Mouse (Mus musculus) right cerebral cortex, postnatal 4 days (tissue): ENCODE measurements around the gene Etnk2.

Source experiments
- DNase-seq: peaks from one replicate; pipeline ENCODE4 v3.0.0-alpha.2; 2022

Etnk2 gene

DNA sequence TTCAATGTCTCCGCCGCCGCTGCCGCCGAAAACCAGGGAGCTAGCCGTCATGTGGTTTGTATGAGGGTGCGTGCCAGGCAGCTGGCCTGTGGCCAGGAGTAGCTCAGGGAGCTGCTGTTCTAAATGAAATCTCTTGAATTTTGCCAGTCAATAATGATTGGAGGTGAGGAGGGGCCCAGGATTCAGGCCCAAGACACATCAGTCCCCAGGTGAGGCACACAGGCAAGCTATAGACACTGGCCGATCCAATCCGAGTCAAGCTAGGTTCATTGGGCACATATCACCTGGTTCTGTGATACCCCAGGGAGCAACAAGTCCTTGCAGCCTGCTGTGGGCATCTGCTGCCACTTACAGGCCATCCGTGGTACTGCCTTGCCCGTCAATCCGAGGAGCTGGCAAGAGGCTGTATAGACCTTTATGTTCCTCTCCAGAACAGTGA is 10.0 kb upstream of the Etnk2 start:
- peak; percentile 87 for DNase-seq

DNA sequence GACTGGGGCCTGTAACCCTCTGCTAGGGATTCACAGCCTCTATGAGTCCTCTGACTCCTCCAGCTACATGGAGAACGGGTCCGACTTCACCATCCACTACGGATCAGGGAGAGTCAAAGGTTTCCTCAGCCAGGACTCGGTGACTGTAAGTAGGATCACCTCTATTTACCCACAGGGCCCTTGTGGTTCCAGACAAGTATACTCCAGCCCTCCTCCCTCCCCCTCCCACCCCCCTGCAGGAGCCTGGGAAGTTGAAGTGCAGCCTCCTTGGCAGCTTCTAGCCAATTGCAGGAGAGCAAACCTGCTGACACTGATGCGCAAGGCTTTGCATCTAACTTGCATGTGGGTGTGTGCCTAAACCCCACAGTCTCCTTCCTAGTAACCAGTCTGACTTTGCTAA is 7.9 kb upstream of the Etnk2 start:
- DNase-seq = no peak

DNA sequence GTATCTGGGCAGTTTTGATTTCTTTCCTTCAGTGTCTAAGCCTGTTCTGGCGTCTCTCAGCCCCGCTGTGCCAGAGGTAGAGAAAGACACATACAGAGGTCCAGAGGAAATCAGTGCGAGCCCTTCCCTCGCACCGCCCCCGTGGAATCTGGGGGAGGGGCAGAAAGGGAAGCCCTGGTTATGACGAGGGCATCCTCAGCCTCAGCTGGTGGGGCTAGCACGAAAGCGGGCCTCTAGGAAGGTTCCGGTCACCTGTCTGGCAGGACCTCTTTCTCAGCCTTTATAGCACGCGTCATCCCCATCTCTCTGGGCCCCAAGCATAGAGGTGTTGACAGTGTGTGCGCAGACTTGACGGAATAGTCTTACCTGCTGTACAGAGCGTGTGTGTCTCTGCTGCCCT is 7.5 kb upstream of the Etnk2 start:
- no peak for DNase-seq

DNA sequence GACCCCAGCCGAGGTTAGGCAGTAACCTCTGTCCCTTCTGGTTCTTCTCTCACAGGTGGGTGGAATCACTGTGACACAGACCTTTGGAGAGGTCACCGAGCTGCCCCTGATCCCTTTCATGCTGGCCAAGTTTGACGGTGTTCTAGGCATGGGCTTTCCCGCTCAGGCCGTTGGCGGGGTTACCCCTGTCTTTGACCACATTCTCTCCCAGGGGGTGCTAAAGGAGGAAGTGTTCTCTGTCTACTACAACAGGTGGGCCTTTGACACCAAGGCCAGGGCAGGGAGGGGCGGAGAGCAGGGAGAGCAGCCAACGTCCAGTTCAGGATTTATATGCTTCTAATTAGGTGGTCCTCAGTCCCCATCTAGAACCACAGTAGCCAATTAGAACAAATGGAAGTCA is 7.0 kb upstream of the Etnk2 start:
- no peak for DNase-seq

DNA sequence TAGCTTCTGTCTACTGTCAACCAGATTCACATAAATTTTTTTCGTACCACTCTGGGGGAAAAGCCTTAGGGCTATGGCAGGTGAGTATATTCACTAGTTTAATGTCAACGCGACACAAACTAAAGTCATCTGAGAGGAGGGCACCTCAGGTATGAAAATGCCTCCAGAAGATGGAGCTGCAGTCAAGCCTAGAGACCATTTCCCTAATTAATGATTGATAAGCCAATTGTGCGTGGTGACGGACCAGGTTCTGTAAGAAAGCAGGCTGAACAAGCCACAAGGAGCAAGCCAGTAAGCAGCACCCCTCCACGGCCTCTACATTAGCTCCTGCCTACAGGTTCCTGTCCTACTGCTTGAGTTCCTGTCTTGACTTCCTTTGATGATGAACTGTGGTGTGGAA is 2.4 kb upstream of the Etnk2 start:
- DNase-seq = no peak

DNA sequence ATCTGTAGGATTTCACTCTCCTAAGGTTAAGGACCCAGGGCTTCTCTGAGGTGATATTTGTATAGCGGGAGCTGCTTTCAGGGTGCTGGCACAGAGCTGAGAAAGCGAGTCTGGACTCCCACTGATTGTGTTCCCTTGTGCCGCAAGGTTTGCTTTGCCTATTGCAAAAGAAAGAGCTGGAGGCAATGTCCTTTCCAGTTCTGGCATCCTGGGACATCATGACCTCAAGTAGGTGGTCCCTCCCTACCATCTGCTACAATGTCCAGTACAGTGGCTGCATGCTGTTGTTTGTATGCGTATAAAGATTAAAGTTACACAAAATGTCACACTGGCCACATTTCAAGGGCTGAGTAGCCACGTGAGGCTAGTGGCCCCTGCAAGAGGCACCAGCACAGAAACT is 1.3 kb upstream of the Etnk2 start:
- no peak for DNase-seq

DNA sequence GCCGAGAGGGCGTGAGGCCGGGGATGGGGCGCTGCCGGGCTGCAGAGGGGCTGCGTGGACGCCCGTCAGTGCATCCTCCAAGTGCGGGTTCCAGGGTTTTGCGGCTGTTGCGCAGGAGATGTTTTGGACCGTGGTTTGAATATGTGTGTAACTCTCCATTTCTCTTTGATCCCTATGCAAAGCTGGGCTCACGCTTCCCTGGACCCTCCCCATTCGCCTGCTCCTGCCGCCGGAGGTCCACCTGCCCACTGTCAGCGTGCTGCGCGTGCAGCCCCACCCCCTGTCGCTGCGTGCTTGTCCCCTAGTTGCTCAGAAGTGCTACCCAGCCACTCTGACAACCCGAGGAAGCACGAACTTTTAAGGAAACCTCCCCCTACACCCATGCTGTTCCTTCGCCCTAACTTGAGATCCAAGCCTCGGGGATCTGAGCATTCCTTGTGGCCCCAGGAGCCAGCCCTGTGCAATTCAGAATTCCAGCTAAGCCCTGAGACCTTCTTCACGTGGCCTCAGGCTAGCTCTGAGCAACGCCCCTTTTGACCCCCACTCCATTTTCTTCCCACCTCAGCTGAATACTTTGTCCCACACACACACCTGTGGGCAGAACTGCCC is 754 bp downstream of the Etnk2 start:
- DNase-seq = no peak

DNA sequence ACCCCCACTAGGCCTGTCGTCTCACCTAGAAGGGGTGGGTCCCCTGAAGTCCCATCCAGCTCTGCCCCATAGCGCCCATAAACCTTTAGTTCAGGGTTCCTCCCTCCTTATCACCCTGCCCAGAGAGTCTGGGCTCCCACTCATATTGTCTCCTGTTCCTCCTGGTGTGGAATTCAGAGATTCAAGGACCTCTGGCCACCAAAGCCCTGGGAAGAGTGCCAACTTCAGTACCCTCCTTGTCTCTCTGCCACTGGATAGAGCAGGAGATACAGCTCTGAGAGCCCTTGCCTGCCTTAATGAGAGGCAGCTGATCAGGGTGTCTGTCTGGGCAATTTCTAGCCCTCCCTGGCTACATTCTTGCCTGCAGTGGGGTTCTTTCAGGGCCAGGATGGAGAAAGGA is 1.5 kb downstream of the Etnk2 start:
- DNase-seq = no peak

DNA sequence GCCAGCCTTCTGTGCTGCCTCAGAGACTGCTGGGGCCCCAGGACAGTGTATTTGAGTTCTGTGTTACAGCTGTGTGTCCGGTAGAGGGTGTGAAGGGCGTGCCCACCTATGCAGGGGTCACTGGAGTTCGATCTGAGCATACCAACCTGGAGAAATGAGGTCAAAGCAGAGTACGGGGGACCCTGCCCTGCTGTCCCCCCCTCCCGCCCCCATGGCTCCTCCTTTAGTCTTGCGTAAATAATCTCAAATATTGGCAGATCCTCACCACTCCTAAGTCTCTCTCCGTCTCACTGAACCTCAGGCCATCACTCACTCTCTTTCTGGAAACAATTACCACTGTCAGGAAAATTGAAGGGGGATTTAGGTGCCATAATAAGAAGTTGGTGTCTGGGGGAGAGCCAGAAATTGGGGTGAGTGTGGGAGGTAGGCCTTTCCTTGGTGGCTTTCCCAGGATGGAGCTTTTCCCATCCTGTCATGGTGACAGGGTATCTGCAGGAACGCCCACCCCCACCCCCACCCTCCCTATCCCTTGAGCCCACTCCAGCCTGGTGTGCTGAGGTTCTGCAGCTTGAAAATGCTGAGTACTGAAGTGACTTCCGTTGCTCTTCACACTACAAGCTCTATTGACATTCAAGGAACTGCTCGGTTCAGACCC is 3.7 kb downstream of the Etnk2 start:
- DNase-seq = no peak

DNA sequence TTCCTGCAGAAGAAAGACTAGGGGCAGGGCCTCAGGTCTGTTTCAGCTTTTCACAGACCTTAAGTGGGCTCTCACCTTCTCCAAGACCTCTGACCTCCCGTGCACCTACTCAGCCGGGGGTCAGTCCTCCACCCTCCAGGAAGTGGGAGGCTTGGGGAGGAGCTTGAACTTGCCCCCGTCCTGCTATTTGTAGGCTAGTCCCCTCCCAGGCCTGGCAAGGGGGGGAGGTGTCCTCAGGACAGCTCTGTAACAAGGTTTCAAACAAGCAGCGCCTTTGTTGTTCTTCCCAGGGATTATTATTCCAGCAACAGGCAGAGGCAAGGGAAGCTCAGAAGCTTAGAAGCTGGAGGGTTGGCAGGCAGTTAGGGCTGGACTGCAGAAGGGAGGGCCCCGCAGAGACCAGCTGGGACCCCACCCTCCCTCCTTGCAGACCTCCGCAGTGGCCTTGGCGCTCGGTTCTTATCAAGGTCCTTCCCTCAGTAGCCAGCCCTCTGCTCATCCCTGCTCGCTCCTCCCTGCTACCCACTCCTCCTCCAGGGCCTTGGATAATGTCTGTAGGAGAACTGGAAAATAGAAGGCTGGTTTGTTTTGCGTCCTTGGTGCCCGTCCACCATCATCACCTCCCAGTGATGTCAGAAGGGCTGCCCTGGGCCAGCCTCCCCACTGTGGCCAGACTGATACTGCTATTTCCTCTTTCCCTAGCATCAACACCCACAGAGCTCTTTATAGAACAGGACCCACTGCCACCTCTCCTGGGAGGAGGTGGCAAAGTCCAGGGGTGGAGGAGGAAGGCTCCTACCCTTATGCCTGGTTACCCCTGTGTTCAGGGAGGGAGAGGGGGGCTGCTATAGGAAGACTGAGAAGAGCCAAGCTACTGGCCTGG is 4.5 kb downstream of the Etnk2 start:
- no peak for DNase-seq

DNA sequence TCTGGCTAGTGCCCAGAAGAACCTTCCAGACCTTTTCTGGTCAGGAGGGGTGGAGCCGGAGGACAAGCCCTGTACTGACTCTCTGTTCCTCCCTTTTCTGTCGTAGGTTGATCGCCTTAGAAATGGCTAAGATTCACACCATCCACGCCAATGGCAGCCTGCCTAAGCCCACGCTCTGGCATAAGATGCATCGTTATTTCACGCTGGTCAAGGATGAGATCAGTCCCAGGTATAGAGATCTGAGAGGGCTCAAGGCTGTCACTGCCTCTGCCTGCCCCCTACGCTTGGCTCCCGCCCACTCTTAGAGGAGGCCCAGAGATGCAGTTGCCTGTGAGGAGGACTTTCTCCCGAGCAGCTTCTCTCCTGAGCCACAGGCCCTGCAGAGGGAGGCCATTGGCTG is 5.3 kb downstream of the Etnk2 start:
- DNase-seq = no peak

DNA sequence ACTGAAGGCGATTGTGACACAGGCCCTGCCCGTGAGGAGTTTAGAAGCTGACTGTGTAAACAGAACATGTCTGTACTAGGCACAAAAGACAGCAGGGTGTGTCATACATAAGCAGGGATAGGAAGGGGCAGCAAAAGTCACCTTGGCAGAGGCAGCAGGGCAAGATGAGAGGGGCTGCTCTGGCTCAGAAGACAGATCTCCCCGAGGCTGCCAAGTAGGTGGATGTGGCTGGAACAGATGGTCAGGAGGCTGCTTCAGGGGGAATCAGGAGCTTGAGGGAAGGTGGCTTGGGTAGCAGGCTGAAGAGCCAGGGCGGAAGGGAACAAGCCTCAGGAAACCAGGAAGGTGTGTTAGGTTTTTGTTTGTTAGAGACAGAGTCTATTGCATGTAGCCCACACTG is 7.0 kb downstream of the Etnk2 start:
- no peak for DNase-seq

DNA sequence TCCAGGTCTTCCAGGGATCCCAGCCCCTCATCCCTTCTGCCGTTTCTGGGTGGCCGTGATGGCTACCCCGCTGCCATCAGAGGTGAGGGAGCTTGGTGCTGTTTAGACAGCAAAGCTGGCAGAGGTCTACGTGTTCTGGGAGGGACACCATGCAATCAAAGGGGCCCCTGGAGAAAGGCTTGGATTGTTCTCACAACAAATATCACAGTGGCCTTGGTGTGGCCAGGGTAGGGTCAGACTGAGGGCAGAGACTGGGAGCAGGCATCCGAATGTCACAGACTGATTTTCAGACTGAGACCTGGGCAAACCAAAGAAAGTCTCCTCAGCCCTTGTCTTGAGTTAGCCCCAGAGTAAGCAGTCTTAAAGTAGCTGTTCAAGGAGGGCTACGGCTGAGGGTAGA is 8.1 kb downstream of the Etnk2 start:
- no peak for DNase-seq

DNA sequence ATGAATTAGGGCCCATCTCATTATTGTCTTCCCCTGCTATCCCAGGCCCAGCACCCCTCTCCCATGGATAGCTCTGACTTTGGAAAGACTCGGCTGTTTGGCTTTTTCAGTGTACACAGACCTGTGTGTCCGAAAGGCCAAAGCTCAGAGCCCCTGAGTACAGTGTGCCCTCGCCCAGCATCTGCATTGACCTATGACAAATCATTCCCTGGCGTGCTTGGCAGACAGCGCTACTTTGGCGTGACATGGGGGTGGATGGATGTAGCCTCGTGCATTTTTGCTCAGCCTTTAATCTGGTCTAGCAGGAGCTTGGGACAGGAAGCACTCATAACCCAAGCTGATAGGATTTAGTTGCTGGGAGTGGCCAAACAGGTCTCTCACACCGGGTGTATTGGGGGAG is 8.7 kb downstream of the Etnk2 start:
- no peak for DNase-seq

DNA sequence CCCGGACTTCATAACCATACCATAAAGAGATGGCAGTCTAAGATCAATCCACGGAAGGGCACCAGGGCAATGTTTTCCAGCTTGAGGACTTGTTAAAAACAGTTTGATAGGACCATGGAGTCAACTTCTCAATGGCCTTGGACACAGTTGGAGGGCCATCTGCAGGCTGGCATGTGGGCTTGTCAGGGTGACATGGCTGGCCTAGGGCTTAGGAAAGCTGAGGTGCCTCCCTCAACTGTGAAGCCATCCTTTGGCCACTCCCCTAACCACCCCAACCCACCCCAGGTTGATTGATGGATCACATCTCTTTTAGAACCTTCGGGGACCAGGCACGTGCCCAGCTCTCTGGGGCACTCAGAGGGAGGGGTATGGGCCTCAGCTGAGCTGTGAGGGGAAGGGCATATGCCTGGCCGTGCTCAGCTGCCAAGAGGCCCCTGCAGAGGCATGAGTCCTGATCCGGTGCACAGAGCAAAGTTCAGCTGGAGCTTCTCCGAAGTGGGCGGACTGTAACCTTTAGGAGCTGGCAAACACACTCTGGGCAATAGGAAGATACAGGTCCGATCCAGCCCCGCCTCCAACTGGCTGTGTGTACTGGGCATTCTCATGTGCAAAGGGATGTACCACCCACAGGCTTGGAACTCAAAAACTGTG is 12.4 kb downstream of the Etnk2 start:
- no peak for DNase-seq

DNA sequence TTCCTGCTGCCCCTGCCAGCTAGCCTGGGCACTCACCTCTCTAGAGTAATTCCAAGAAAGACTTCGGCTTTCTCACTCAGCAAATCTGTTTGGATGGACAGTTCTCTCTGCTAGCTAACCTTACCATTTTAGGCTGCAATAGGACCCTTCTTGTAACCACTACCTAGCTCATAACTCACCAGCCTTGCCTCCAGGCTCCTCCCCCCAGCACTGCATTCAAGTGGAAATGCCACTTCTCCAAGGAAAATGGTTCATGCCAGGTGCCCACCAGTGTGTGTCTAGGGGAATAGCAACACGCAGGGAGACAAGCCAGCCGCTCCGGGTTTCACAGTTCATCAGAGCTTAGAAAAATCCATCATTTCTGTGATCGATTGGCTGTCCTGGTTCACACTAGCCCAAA is 14.2 kb downstream of the Etnk2 start:
- no peak for DNase-seq

DNA sequence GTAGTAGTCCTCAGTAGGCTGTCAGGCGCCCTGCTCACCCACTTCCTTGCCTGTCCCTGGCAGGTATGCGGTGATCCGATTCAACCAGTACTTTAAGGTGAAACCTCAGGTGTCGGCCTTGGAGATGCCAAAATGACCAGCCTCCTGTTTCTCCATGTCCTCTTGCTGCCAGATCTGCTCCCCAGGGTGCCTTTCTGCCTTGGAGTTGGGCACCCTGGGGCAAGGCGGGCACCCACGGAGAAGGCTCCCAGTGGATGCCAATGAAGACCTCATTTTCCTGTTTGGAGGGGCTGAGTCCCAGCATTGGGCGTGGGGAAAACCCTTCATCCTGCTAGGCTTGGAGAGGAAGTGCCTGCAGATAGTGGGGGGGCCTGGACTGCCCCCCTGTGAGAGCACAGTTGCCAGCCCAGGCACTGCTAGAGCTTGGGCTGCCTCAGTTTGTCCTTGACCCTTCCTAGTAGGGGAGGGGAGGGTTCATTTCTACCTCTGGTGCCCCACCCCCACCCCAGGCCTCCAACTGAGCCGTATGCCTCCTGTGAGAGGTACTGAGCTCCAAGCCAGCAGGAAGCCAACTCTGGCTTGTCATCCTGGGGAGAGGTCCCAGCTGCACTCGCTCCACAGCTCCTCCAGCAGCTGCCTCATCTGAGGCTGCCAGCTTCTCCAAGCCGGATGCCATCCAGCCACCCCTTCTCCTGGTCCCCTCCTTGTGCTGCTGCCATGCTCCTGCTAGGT is 16.0 kb downstream of the Etnk2 start:
- no peak for DNase-seq

DNA sequence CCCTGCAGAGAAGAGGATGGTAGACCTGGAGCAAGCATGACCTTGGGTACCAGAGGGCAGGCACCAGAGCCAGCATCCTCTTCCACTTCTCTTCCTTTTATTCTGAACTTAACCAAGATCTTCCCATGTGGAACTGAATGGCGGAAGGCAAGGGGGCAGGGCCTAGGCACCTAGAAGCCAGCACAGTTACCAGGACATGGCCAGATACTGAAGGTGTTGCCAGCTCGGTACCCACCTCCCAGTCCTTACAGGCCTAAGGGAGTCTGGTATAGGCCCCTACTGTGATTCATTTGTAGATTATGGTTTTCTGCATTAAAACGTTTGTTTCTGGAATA is 16.6 kb downstream of the Etnk2 start:
- DNase-seq = no peak

DNA sequence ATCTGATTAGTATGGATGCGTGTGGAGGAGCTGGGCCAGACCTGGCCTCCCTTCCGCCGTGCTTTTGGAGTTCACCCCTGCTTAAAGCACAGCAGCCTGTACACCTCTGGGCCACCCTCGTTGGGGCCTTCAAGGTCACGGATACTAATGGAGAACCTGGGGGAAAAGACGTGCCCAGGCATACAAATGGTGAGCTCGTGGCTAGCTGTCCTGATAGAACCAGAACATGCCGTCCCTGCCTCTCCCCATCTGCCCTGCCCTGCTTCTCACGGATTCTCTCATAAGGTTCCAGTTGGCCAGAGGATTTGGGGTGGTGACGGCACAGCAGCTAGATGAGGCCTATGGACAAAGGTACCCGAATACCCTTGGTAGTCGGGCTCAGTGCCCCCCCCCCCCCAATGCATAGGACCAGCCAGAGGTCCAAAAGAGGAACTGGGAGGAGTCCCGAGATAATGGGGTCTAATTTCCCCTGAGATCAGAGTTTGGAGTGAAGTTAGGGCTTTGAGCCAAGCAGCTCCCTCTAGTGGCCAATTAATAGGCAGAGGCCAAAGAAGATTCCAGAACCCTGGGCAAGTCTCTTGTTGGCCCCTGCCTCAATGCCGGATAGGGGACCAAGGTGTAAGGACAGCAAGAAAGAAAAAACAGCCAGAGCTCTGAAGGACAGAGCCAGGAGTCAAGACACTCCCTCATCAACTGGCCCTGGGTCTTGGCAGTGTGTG is 17.1 kb downstream of the Etnk2 start:
- peak; percentile 42 for DNase-seq

DNA sequence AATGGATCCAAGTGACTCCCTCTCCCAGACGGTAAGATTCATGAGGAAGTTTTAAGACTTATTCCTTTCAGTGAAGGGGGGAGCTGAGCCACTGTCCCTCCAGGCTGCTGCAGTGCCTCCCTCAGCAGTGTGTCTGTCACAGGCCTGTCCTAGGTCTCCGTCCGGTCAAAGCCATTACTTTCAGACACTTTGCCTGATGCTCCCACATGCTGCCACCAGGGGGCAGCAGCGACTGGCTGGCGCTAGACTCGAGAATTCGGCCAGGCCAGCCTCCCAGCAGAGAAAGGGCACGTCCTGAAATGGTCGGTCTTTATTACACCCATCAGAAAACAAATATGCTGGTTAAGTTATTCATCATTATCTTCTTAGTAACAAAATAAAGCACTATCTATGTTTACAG is 18.6 kb downstream of the Etnk2 start:
- peak; percentile 77 for DNase-seq

DNA sequence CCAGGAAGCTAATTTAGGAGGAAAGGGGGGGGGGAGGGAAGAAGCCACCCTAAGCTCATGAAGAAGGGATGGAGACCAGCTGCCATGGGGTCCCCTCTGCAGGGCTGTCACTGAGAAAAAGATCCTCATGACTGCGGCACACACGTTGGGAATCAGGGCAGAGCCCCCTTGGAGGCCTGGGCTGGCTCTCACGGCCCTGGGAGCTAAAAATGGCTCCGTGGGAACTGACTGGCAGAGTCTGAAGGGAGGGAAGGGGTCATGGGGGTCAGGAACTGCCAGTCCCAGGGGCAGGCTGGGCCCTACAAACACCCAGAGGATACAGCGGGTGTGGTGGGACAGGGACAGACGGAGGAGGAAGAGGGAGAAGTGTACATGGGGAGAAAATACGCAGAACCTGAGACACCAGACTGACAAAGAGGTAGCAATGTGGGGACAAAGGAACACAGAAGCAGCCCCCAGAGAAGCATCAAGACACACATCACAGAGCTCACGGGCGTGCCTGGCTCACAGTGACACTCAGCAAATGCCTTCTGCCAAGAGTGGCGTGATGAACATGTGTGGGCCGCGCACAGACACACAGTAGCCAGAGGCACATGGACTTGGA is 19.3 kb downstream of the Etnk2 start:
- DNase-seq = no peak
